Mouse (Mus musculus) erythroblast, embryonic 14.5 days (primary cell): ENCODE data around the gene Dnajb13. TPM values are rescaled to one million over a fixed set of nuclear protein-coding genes. Genes with fewer than 3 reads are reported as not detected.

Experiments
- H3K27me3 ChIP-seq: 2 replicates; pipeline ENCODE4 v1.6.1; 2012; ENCODE audit warnings: inconsistent platforms; ENCODE audit not compliant: control insufficient read depth
- H3K36me3 ChIP-seq: 2 replicates; pipeline ENCODE4 v1.6.1; 2012; ENCODE audit warnings: mild to moderate bottlenecking, inconsistent platforms; ENCODE audit not compliant: control insufficient read depth
- H3K4me1 ChIP-seq: 2 replicates; pipeline ENCODE4 v1.6.1; 2012; ENCODE audit warnings: inconsistent platforms; ENCODE audit not compliant: control insufficient read depth
- H3K4me3 ChIP-seq: replicated peaks from 2 replicates; pipeline ENCODE3; 2012; ENCODE audit warnings: moderate library complexity, mild to moderate bottlenecking, inconsistent platforms
- H3K9me3 ChIP-seq: 2 replicates; pipeline ENCODE4 v1.6.1; 2012; ENCODE audit warnings: low read length, inconsistent platforms, mixed read lengths; ENCODE audit not compliant: control insufficient read depth
- GATA1 ChIP-seq: IDR thresholded peaks from 2 replicates; pipeline ENCODE4 v1.6.1; 2012; ENCODE audit warnings: low read length, inconsistent platforms, mixed read lengths
- TAL1 ChIP-seq: IDR thresholded peaks from 3 replicates; pipeline ENCODE4 v1.6.1; 2012; ENCODE audit warnings: low read length, inconsistent platforms, mixed read lengths
- polyA plus RNA-seq: library from polyadenylated mRNA; stranded (reverse); fragments of >175 nt; gene quantifications from 2 replicates; pipeline ENCODE4 v1.2.3, GENCODE M21; 2012

The Dnajb13 gene
- polyA plus RNA-seq, 1 experiment = not detected

GRCm38 (mm10) chr7:100522222-100522621 lies 7.5 kb upstream of the Dnajb13 start:
- TF ChIP-seq GATA1 (no peak), TAL1 (no peak)
- no peaks in the 10 kb centered on the region for H3K27me3 ChIP-seq
- H3K36me3 ChIP-seq = no peaks in the 10 kb centered on the region
- H3K9me3 ChIP-seq = peaks cover 3% of the 10 kb centered on the region
- no peak overlapping the region for H3K4me3 ChIP-seq
- H3K4me1 ChIP-seq = peaks cover 7% of the 10 kb centered on the region

GRCm38 (mm10) chr7:100520663-100521285 lies 6.0 kb upstream of the Dnajb13 start:
- no peak for TF ChIP-seq GATA1
- TF ChIP-seq TAL1 = no peak
- Histone ChIP-seq H3K4me1 (peaks cover 7% of the 10 kb centered on the region), H3K9me3 (peaks cover 3% of the 10 kb centered on the region), H3K27me3 (peaks cover 2% of the 10 kb centered on the region), H3K36me3 (no peaks in the 10 kb centered on the region), H3K4me3 (no peak overlapping the region)

GRCm38 (mm10) chr7:100520204-100520603 lies 5.4 kb upstream of the Dnajb13 start:
- H3K27me3 ChIP-seq = peaks cover 6% of the 10 kb centered on the region
- no peak for TF ChIP-seq GATA1
- TF ChIP-seq TAL1 = no peak
- H3K4me1 ChIP-seq = peaks cover 7% of the 10 kb centered on the region
- H3K36me3 ChIP-seq = no peaks in the 10 kb centered on the region
- H3K9me3 ChIP-seq = peaks cover 3% of the 10 kb centered on the region
- no peak overlapping the region for H3K4me3 ChIP-seq

- TF ChIP-seq TAL1 (no peak), GATA1 (no peak)
Measured at GRCm38 (mm10) chr7:100511602-100512001, 3.2 kb downstream of the Dnajb13 start.

GRCm38 (mm10) chr7:100508670-100509069 lies 6.1 kb downstream of the Dnajb13 start:
- Histone ChIP-seq H3K36me3 (no peaks in the 10 kb centered on the region), H3K9me3 (no peaks in the 10 kb centered on the region), H3K27me3 (peaks cover 52% of the 10 kb centered on the region), H3K4me1 (peaks cover 29% of the 10 kb centered on the region), H3K4me3 (no peak overlapping the region)
- no peak for TF ChIP-seq TAL1
- no peak for TF ChIP-seq GATA1

More at GRCm38 (mm10) chr7:100511602-100512001, 3.2 kb downstream of the Dnajb13 start:
- peaks cover 9% of the 10 kb centered on the region for H3K4me1 ChIP-seq
- H3K27me3 ChIP-seq = peaks cover 66% of the 10 kb centered on the region
- H3K4me3 ChIP-seq = no peak overlapping the region
- no peaks in the 10 kb centered on the region for H3K9me3 ChIP-seq
- H3K36me3 ChIP-seq = no peaks in the 10 kb centered on the region

GRCm38 (mm10) chr7:100506494-100506893 lies 8.3 kb downstream of the Dnajb13 start:
- TF ChIP-seq GATA1 = no peak
- H3K4me3 ChIP-seq = no peak overlapping the region
- peaks cover 50% of the 10 kb centered on the region for H3K4me1 ChIP-seq
- no peaks in the 10 kb centered on the region for H3K9me3 ChIP-seq
- H3K27me3 ChIP-seq = peaks cover 32% of the 10 kb centered on the region
- no peaks in the 10 kb centered on the region for H3K36me3 ChIP-seq

GRCm38 (mm10) chr7:100504740-100505487 lies 9.8 kb downstream of the Dnajb13 start:
- peaks cover 21% of the 10 kb centered on the region for H3K27me3 ChIP-seq
- no peaks in the 10 kb centered on the region for H3K9me3 ChIP-seq
- no peak overlapping the region for H3K4me3 ChIP-seq
- peaks cover 13% of the 10 kb centered on the region for H3K36me3 ChIP-seq
- H3K4me1 ChIP-seq = peaks cover 66% of the 10 kb centered on the region
- TF ChIP-seq TAL1 (no peak), GATA1 (no peak)

GRCm38 (mm10) chr7:100503076-100503475 lies 11.7 kb downstream of the Dnajb13 start:
- Histone ChIP-seq H3K4me3 (no peak overlapping the region), H3K36me3 (peaks cover 31% of the 10 kb centered on the region), H3K4me1 (peaks cover 79% of the 10 kb centered on the region), H3K27me3 (peaks cover 6% of the 10 kb centered on the region), H3K9me3 (no peaks in the 10 kb centered on the region)
- TF ChIP-seq GATA1 = no peak
- no peak for TF ChIP-seq TAL1

GRCm38 (mm10) chr7:100502374-100502922 lies 12.3 kb downstream of the Dnajb13 start:
- Histone ChIP-seq H3K4me3 (no peak overlapping the region), H3K4me1 (peaks cover 86% of the 10 kb centered on the region), H3K36me3 (peaks cover 38% of the 10 kb centered on the region), H3K9me3 (no peaks in the 10 kb centered on the region), H3K27me3 (peaks cover under 1% of the 10 kb centered on the region; the same call in 1 of the 2 replicates)
- TF ChIP-seq GATA1 = no peak
- TF ChIP-seq TAL1 = no peak
